Mouse (Mus musculus): ENCODE results near the gene Snrpd2. TPM values are rescaled to one million over a fixed set of nuclear protein-coding genes. Genes with fewer than 3 reads are reported as not detected.
A peak's percentile ranks its signal among the peaks of the same experiment; 100 is the strongest.

The Snrpd2 gene
- polyA plus RNA-seq, 1 experiment, result 88.2 TPM

- H3K4me1 ChIP-seq (ENCODE audit: control insufficient read depth, insufficient read depth, low read length), result peaks cover 8% of the 10 kb centered on the region; the same call in 1 of the 2 replicates
- H3K4me3 ChIP-seq (ENCODE audit: insufficient read depth, low read length), result peak overlapping the region; percentile 33
- no peak overlapping the region for H3K27ac ChIP-seq (ENCODE audit: insufficient read depth, low read length)
- TF ChIP-seq POLR2A (IDR thresholded peaks at IDR 0.05; ENCODE audit: extremely low read depth, insufficient read depth, low read length) (no peak), CTCF (IDR thresholded peaks at IDR 0.05; ENCODE audit: extremely low read depth, insufficient read depth, low read length) (peak; percentile 54)
Measured at GRCm38 (mm10) chr7:19172874-19173273, 23.4 kb downstream of the Snrpd2 start.

GRCm38 (mm10) chr7:19175708-19176515, 26.4 kb downstream of the Snrpd2 start, which contains the start of gene Eml2:
Eml2 (plus strand) TSS chr7:19176421.
- Histone ChIP-seq H3K4me3 (ENCODE audit: insufficient read depth, low read length) (peak within 1 kb of the TSS; percentile 88), H3K4me1 (ENCODE audit: control insufficient read depth, insufficient read depth, low read length) (0 out of 2 replicates have a peak, but pooled peaks cover 3% of the 10 kb centered on the region), H3K27ac (ENCODE audit: insufficient read depth, low read length) (peak within 1 kb of the TSS; percentile 95)
- TF ChIP-seq CTCF (IDR thresholded peaks at IDR 0.05; ENCODE audit: extremely low read depth, insufficient read depth, low read length) (no peak), POLR2A (IDR thresholded peaks at IDR 0.05; ENCODE audit: extremely low read depth, insufficient read depth, low read length) (peak; percentile 67)

GRCm38 (mm10) chr7:19176516-19176947, 27.0 kb downstream of the Snrpd2 start:
- Histone ChIP-seq H3K27ac (ENCODE audit: insufficient read depth, low read length) (peak overlapping the region; percentile 95), H3K4me3 (ENCODE audit: insufficient read depth, low read length) (peak overlapping the region; percentile 88), H3K4me1 (ENCODE audit: control insufficient read depth, insufficient read depth, low read length) (0 out of 2 replicates have a peak, but pooled peaks cover 3% of the 10 kb centered on the region)
- no peak for TF ChIP-seq CTCF (IDR thresholded peaks at IDR 0.05; ENCODE audit: extremely low read depth, insufficient read depth, low read length)
- no peak for TF ChIP-seq POLR2A (IDR thresholded peaks at IDR 0.05; ENCODE audit: extremely low read depth, insufficient read depth, low read length)

- Histone ChIP-seq H3K27ac (ENCODE audit: insufficient read depth, low read length) (peak overlapping the region; percentile 95), H3K4me1 (ENCODE audit: control insufficient read depth, insufficient read depth, low read length) (0 out of 2 replicates have a peak, but pooled peaks cover 1% of the 10 kb centered on the region), H3K4me3 (ENCODE audit: insufficient read depth, low read length) (peak overlapping the region; percentile 88)
- TF ChIP-seq CTCF (IDR thresholded peaks at IDR 0.05; ENCODE audit: extremely low read depth, insufficient read depth, low read length) (no peak), POLR2A (IDR thresholded peaks at IDR 0.05; ENCODE audit: extremely low read depth, insufficient read depth, low read length) (no peak)
Measured at GRCm38 (mm10) chr7:19177216-19177615, 27.7 kb downstream of the Snrpd2 start.

GRCm38 (mm10) chr7:19178035-19178434, 28.5 kb downstream of the Snrpd2 start:
- Histone ChIP-seq H3K4me1 (ENCODE audit: control insufficient read depth, insufficient read depth, low read length) (no peaks in the 10 kb centered on the region), H3K27ac (ENCODE audit: insufficient read depth, low read length) (no peak overlapping the region), H3K4me3 (ENCODE audit: insufficient read depth, low read length) (peak overlapping the region; percentile 88)
- no peak for TF ChIP-seq POLR2A (IDR thresholded peaks at IDR 0.05; ENCODE audit: extremely low read depth, insufficient read depth, low read length)
- TF ChIP-seq CTCF (IDR thresholded peaks at IDR 0.05; ENCODE audit: extremely low read depth, insufficient read depth, low read length), result no peak

- peak overlapping the region; percentile 88 for H3K4me3 ChIP-seq (ENCODE audit: insufficient read depth, low read length)
Measured at GRCm38 (mm10) chr7:19178443-19179092, 29.0 kb downstream of the Snrpd2 start.

GRCm38 (mm10) chr7:19179173-19179572, 29.7 kb downstream of the Snrpd2 start:
- Histone ChIP-seq H3K4me1 (ENCODE audit: control insufficient read depth, insufficient read depth, low read length) (no peaks in the 10 kb centered on the region), H3K27ac (ENCODE audit: insufficient read depth, low read length) (no peak overlapping the region), H3K4me3 (ENCODE audit: insufficient read depth, low read length) (peak overlapping the region; percentile 88; the same call in 1 of the 2 replicates)
- TF ChIP-seq CTCF (IDR thresholded peaks at IDR 0.05; ENCODE audit: extremely low read depth, insufficient read depth, low read length), result peak; percentile 53
- TF ChIP-seq POLR2A (IDR thresholded peaks at IDR 0.05; ENCODE audit: extremely low read depth, insufficient read depth, low read length), result no peak

More at GRCm38 (mm10) chr7:19178443-19179092, 29.0 kb downstream of the Snrpd2 start:
- Histone ChIP-seq H3K4me1 (ENCODE audit: control insufficient read depth, insufficient read depth, low read length) (no peaks in the 10 kb centered on the region), H3K27ac (ENCODE audit: insufficient read depth, low read length) (no peak overlapping the region)
- no peak for TF ChIP-seq POLR2A (IDR thresholded peaks at IDR 0.05; ENCODE audit: extremely low read depth, insufficient read depth, low read length)
- peak; percentile 67 for TF ChIP-seq CTCF (IDR thresholded peaks at IDR 0.05; ENCODE audit: extremely low read depth, insufficient read depth, low read length)

GRCm38 (mm10) chr7:19179936-19180335, 30.4 kb downstream of the Snrpd2 start:
- no peak for TF ChIP-seq CTCF (IDR thresholded peaks at IDR 0.05; ENCODE audit: extremely low read depth, insufficient read depth, low read length)
- no peak for TF ChIP-seq POLR2A (IDR thresholded peaks at IDR 0.05; ENCODE audit: extremely low read depth, insufficient read depth, low read length)
- no peak overlapping the region for H3K4me3 ChIP-seq (ENCODE audit: insufficient read depth, low read length)
- H3K4me1 ChIP-seq (ENCODE audit: control insufficient read depth, insufficient read depth, low read length), result peaks cover 3% of the 10 kb centered on the region; the same call in 1 of the 2 replicates
- no peak overlapping the region for H3K27ac ChIP-seq (ENCODE audit: insufficient read depth, low read length)

GRCm38 (mm10) chr7:19180862-19181429, 31.4 kb downstream of the Snrpd2 start:
- Histone ChIP-seq H3K27ac (ENCODE audit: insufficient read depth, low read length) (0 out of 2 replicates have a peak overlapping the region, but pooled peaks have one; percentile 32), H3K4me3 (ENCODE audit: insufficient read depth, low read length) (peak overlapping the region; percentile 26), H3K4me1 (ENCODE audit: control insufficient read depth, insufficient read depth, low read length) (peaks cover 3% of the 10 kb centered on the region; the same call in 1 of the 2 replicates)
- TF ChIP-seq CTCF (IDR thresholded peaks at IDR 0.05; ENCODE audit: extremely low read depth, insufficient read depth, low read length) (no peak), POLR2A (IDR thresholded peaks at IDR 0.05; ENCODE audit: extremely low read depth, insufficient read depth, low read length) (no peak)

All from cortical plate, adult 2 months (tissue).